Mouse (Mus musculus): ENCODE results near the gene Sdc4. TPM values are rescaled to one million over a fixed set of nuclear protein-coding genes. Genes with fewer than 3 reads are reported as not detected.

Sdc4 gene
- 1 to 10 TPM; 3.3 to 3.8 TPM for total RNA-seq (2023)

GRCm38 (mm10) chr2:164443460-164444000 lies at the start of gene Sdc4:
Gene Sdc4 (minus strand): TSS chr2:164443887.

DNA sequence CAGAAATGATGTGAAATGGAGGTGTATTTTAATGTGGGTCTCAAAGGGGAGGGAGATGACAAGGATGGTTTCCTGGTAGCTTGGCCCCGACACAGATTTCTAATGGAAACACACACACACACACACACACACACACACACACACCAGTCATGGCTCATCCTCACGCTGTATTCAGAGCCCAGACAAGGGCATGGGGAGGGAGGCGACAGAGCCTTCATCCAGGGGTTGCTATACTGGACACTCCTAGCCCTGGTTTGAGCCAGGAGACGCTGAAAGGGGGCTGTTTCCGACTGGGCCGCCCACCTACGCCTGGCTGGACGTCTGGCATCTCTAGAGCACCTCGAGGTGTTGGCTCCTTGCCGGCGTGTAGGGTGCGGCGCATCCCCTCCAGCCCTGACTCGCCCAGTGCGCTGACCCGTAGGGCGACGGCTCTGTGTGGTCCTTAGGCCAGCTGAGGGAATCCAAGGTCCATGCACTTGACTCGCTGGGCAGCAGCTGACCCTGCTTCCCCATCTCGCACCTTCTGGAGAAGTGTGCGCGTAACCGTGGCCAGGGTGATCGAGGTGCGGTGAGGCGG lies 42.1 kb upstream of the Sdc4 start, which contains the start of gene Dbndd2:
Dbndd2 (plus strand) TSS at position 426 of the 577 bp plus-strand sequence.

GRCm38 (mm10) chr2:164473624-164474023 lies 29.9 kb upstream of the Sdc4 start, which contains the start of gene Trp53tg5:
Gene Trp53tg5 (minus strand): TSS chr2:164473724.

GRCm38 (mm10) chr2:164460745-164461551 lies 17.3 kb upstream of the Sdc4 start, which contains the start of gene Gm20458:
Gene Gm20458 (plus strand): TSS chr2:164460967.

GRCm38 (mm10) chr2:164456864-164457300 lies 13.2 kb upstream of the Sdc4 start, which contains the start of gene Sys1:
Gene Sys1 (plus strand): TSS chr2:164456964.

GRCm38 (mm10) chr2:164405060-164405459 lies 38.6 kb downstream of the Sdc4 start, which contains the start of gene Matn4:
Gene Matn4 (minus strand): TSS chr2:164405160.

GRCm38 (mm10) chr2:164402906-164403305 lies 40.8 kb downstream of the Sdc4 start, which contains the start of gene Rbpjl:
Gene Rbpjl (plus strand): TSS chr2:164403141.

DNA sequence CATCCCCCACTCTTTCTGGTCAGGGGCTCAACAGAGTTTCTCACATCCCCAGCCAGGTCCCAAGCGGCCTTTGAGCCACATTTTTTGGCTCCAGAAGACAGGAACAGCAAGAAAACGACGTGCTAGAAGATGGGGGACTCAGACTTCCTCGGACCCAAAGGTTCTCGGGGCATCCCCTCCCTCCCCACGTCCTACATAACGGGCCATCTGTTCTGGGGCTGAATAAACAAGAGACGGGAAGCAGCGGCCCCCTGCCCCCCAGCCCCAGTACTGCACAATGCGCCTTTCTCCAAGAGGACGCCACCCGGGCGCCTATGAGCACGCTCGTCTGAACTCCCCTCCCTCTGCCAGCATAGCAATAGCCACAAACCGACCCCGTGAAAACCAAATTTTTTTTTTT lies 54.7 kb downstream of the Sdc4 start, which contains the start of gene Slpi:
Slpi (minus strand) TSS at position 76 of the 400 bp plus-strand sequence.

Other genes with a start within 250 kb of the Sdc4 start
- not detected for gene Wfdc15a, start 243.8 kb downstream of the Sdc4 start, total RNA-seq (2023)
- not detected for gene Wfdc15b, start 222.2 kb downstream of the Sdc4 start, total RNA-seq (2023)
- not detected for gene Svs2, start 205.4 kb downstream of the Sdc4 start, total RNA-seq (2023)
- not detected for gene Svs3b, start 187.2 kb downstream of the Sdc4 start, total RNA-seq (2023)
- not detected for gene Svs4, start 165.4 kb downstream of the Sdc4 start, total RNA-seq (2023)
- gene Svs3a, start 154.6 kb downstream of the Sdc4 start, total RNA-seq (2023), result not detected
- not detected for gene Svs6, start 127.1 kb downstream of the Sdc4 start, total RNA-seq (2023)
- gene Svs5, start 111.1 kb downstream of the Sdc4 start, total RNA-seq (2023), result not detected
- gene Slpi, start 54.8 kb downstream of the Sdc4 start, total RNA-seq (2023), result 1 to 10 TPM; 6.9 to 9.3 TPM
- not detected for gene Rbpjl, start 40.7 kb downstream of the Sdc4 start, total RNA-seq (2023)
- not detected for gene Matn4, start 38.7 kb downstream of the Sdc4 start, total RNA-seq (2023)
- gene Sys1, start 13.1 kb upstream of the Sdc4 start, total RNA-seq (2023), result 10 to 100 TPM; 54.0 to 59.5 TPM
- not detected for gene Gm20458, start 17.1 kb upstream of the Sdc4 start, total RNA-seq (2023)
- gene Trp53tg5, start 29.8 kb upstream of the Sdc4 start, total RNA-seq (2023), result not detected
- gene Dbndd2, start 42.2 kb upstream of the Sdc4 start, total RNA-seq (2023), result 10 to 100 TPM in 1 of 2 experiments, 1 to 10 TPM in 1; 9.3 to 13.0 TPM
- gene Pigt, start 53.6 kb upstream of the Sdc4 start, total RNA-seq (2023), result 10 to 100 TPM; 67.3 to 77.4 TPM
- gene Wfdc2, start 118.5 kb upstream of the Sdc4 start, total RNA-seq (2023), result not detected
- not detected for gene Spint3, start 129.6 kb upstream of the Sdc4 start, total RNA-seq (2023)
- not detected for gene Wfdc6a, start 141.6 kb upstream of the Sdc4 start, total RNA-seq (2023)
- not detected for gene Eppin, start 149.7 kb upstream of the Sdc4 start, total RNA-seq (2023)
- gene Wfdc6b, start 169.6 kb upstream of the Sdc4 start, total RNA-seq (2023), result not detected
- not detected for gene Wfdc8, start 169.7 kb upstream of the Sdc4 start, total RNA-seq (2023)
- not detected for gene Wfdc16, start 194.9 kb upstream of the Sdc4 start, total RNA-seq (2023)
- gene Wfdc10, start 212.2 kb upstream of the Sdc4 start, total RNA-seq (2023), result not detected
- gene Wfdc9, start 212.7 kb upstream of the Sdc4 start, total RNA-seq (2023), result not detected
- not detected for gene Wfdc11, start 230.2 kb upstream of the Sdc4 start, total RNA-seq (2023)
- gene Wfdc13, start 241.2 kb upstream of the Sdc4 start, total RNA-seq (2023), result not detected

All from T-cell, adult 66 days (primary cell).